Mouse (Mus musculus): ENCODE data around the gene Gm44579. TPM values are rescaled to one million over a fixed set of nuclear protein-coding genes. Genes with fewer than 3 reads are reported as not detected.
A peak's percentile ranks its signal among the peaks of the same experiment; 100 is the strongest.

Gene Gm44579
- not detected for total RNA-seq (2021)
- long read RNA-seq, experiment 1: 0 reads
- long read RNA-seq, experiment 2: 0 reads

DNA sequence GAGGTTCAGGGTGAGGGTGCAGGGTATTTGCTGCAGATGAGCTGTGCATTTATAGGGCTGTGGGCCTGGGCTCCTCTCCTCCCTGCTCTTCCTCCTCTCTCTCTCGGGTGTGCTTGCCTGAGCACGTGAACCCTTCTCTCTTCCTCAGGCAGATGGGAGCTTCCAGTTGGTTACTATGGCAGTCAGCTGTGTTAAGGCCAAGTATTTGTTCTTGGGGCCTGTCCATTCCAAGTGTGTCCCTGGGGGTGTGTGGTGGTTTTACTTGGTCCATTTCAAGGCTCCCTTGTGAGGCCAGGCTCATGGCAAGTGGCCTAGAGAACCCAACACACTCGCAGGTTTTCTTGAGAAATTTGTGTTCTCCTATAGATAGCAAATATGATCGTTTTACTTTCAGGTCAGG is at the start of gene Gm44579, which contains the start of gene Olfr287:
Gene Gm44579 (minus strand): TSS at position 101 of the 400 bp plus-strand sequence.
Gene Olfr287 (minus strand): TSS at position 180 of the 400 bp plus-strand sequence.
- DNase-seq: no peak
- intact Hi-C loops (cut with DNase I): no loop called here
- Histone ChIP-seq H3K4me3 (no peak within 1 kb of the TSS), H3K27ac (no peak within 1 kb of the TSS)
- no peak for TF ChIP-seq CTCF (IDR thresholded peaks at IDR 0.05)

DNA sequence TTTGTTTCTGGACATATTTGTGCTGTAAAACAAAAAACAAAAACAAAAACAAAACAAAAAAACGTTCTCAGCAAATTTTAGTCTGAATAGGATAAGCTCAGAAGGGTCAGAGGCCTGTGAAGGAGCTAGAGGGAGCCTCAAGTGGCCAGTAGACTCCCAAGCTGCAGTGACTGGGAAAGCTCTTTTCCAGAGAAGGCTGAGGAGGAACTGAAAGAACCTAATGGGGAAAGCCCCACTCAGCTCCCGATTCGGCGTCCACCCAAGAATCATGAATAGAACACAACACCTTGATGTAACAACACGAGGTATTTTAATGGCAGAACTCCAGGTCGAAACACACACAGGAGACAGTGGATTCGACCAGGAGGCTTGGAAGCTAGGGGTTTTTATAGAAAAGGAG is 37.0 kb upstream of the Gm44579 start:
- H3K4me3 ChIP-seq: no peak overlapping the region
- no peak for TF ChIP-seq CTCF (IDR thresholded peaks at IDR 0.05)
- H3K27ac ChIP-seq: no peak overlapping the region
- no peak for DNase-seq
- intact Hi-C loops (cut with DNase I): no loop called here

DNA sequence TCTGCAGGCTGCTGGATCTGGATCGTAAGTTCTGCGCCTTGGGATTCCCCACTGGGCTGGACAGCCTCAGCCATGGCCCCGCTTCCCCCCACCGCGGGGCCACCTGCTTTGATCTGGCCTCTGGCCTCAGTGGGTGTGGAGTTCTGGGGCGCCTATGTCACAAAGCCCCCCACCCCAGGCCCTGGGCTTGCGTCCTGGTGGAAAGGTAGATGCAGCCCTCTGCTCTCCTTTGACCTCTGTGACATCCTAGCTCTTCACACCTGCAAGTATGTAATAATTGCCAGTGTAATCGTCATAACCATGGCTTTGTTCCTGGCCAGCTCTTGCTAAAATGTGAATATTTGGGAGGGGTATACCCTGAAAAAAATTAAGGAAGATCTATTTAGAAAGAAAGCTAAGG is 36.4 kb upstream of the Gm44579 start, which contains the start of gene H1fnt:
Gene H1fnt (minus strand): TSS at position 101 of the 400 bp plus-strand sequence.
- intact Hi-C loops (cut with DNase I): no loop called here
- no peak for DNase-seq
- no peak for TF ChIP-seq CTCF (IDR thresholded peaks at IDR 0.05)

DNA sequence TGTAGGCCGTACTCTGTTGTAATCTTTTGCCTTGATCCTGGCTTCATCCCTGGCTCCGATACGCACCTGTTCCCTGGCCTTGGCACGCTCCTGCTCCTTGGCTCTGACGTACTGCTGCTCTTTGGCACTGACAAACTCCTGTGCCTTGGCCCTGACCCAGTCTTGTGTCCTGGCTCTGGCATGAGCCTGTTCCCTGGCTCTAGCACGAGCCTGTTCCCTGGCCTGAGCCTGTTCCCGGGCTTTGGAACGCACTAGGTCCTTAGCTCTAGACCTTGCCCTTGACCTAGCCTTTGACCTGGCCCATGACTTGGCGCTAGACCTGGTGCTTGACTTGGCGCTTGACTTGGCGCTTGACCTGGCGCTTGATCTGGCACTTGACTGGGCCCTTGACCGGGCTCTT is 35.5 kb upstream of the Gm44579 start:
- H3K4me3 ChIP-seq: no peak overlapping the region
- H3K27ac ChIP-seq: no peak overlapping the region
- TF ChIP-seq CTCF (IDR thresholded peaks at IDR 0.05): no peak
- peak; percentile 61 for DNase-seq
- intact Hi-C loops (cut with DNase I): no loop called here

More for the DNA sequence above, 36.4 kb upstream of the Gm44579 start, which contains the start of gene H1fnt:
- no peak within 1 kb of the TSS for H3K4me3 ChIP-seq
- H3K27ac ChIP-seq: no peak within 1 kb of the TSS

DNA sequence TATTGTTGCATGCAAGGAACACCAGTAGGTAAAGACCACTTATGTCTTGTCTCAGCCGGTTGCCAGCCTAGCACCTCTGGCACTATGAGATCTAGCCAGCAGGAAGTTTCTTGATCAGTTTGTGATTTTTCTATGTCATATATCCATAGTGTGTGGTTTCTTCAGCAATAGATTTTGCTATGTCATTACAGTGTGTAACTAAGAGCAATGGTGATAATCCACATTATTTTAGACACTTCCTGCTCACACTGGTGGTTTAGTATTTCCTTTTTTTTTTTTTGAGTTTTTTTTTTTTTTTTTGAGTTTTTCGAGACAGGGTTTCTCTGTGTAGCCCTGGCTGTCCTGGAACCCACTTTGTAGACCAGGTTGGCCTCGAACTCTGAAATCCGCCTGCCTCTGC is 14.7 kb upstream of the Gm44579 start:
- no peak for DNase-seq
- TF ChIP-seq CTCF (IDR thresholded peaks at IDR 0.05): no peak
- intact Hi-C loops (cut with DNase I): no loop called here
- Histone ChIP-seq H3K4me3 (no peak overlapping the region), H3K27ac (no peak overlapping the region)

DNA sequence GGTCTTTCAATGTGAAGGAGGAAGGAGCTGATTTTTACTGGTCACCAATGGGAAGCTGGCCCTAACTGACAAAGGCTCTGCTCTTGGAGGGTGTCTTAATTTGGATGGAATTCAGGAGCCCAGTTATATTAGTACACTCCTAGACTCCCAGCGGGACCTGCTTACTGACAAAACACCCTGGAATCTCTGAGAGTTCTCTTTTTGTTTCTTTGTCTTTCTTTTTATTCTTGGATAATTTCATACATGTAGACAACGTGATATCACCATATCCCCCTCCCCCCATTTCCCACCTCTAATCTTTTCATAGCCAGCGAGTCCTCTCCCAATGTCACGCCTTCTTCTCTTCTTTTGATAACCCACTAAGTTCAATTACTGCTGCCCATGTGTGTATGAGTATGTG is 13.6 kb upstream of the Gm44579 start, which contains the start of gene Olfr286:
Gene Olfr286 (minus strand): TSS at position 101 of the 400 bp plus-strand sequence.
- DNase-seq: no peak
- H3K27ac ChIP-seq: no peak within 1 kb of the TSS
- intact Hi-C loops (cut with DNase I): no loop called here
- no peak within 1 kb of the TSS for H3K4me3 ChIP-seq
- TF ChIP-seq CTCF (IDR thresholded peaks at IDR 0.05): no peak

DNA sequence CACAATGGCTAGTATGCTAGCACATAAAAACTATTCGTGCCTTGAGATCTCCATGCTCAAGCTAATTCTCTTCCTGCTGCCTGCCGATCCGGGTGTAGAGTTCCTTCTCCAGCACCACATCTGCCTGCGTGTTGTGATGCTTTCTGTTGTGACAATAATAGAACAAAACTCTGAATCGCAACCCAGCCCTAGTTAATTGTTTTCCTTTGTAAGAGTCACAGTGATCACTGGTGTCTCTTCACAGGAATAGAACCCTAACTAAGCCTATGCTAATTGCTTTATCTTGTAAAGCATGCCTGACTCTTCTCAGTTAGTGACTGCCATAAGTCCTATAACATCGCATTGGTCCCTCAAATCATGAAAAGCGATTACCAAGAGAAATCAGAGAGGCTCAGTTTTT is 5.3 kb upstream of the Gm44579 start:
- intact Hi-C loops (cut with DNase I): no loop called here
- H3K4me3 ChIP-seq: no peak overlapping the region
- no peak for TF ChIP-seq CTCF (IDR thresholded peaks at IDR 0.05)
- DNase-seq: no peak
- H3K27ac ChIP-seq: no peak overlapping the region

DNA sequence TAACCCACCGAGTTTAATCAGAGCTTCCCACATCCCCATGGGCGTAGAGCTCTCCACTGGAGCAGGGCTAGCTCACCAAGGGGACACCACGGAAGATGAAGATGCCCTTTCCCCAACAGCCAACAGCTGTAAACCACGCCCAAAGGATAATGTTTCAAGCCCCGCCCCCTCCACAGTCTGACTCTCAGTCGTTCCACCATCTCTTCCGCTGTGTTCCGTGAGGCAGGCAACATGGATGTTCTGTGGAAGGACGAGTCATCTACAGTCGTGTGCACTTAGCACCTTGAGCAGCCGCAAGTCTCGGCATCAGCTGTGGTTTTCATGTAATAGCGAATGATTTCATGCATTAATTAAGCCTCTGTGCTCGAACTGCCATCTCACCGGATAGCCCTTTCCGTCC is 4.8 kb upstream of the Gm44579 start:
- intact Hi-C loops (cut with DNase I): no loop called here

DNA sequence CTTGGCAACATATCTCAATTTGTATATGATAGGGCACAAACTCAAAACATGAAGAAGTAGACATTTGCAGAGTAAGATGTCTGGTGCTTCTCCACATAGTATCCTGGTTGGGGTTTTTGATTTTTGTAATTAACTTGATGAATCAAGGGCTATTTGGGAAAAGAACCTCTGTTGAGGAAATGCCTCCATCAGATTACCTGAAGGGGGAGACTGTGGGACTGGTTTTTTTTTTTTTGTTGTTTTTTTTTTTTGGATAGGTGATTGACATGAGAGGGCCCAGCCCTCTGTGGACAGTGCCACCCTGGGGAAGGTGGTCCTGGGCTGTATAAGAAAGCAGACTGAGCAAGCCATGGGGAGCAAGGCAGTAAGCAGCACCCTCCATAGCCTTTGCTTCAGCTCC is 1.6 kb upstream of the Gm44579 start:
- TF ChIP-seq CTCF (IDR thresholded peaks at IDR 0.05): no peak
- H3K4me3 ChIP-seq: no peak overlapping the region
- no peak overlapping the region for H3K27ac ChIP-seq
- no peak for DNase-seq
- intact Hi-C loops (cut with DNase I): no loop called here

More for the DNA sequence above, 4.8 kb upstream of the Gm44579 start:
- Histone ChIP-seq H3K4me3 (no peak overlapping the region), H3K27ac (no peak overlapping the region)
- TF ChIP-seq CTCF (IDR thresholded peaks at IDR 0.05): no peak
- DNase-seq: no peak

DNA sequence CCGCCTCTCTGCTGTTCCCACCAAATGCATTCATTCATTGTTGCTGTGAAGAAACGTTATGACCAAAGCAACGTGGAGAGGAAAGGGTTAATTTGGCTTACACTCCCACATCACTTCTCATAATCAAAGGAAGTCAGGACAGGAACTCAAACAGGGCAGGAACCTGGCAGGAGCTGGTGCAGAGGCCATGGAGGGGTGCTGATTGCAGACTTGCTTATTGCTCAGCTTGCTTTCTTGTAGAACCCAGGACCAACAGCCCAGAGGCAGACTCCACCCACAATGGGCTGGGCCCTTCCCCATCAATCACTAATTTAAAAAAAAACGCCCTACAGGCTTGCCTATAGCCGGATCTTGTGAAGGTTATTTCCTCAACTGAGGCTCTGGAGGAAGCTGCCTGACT is 6.6 kb downstream of the Gm44579 start:
- no peak for TF ChIP-seq CTCF (IDR thresholded peaks at IDR 0.05)
- no peak overlapping the region for H3K27ac ChIP-seq
- no peak overlapping the region for H3K4me3 ChIP-seq
- intact Hi-C loops (cut with DNase I): no loop called here
- no peak for DNase-seq

DNA sequence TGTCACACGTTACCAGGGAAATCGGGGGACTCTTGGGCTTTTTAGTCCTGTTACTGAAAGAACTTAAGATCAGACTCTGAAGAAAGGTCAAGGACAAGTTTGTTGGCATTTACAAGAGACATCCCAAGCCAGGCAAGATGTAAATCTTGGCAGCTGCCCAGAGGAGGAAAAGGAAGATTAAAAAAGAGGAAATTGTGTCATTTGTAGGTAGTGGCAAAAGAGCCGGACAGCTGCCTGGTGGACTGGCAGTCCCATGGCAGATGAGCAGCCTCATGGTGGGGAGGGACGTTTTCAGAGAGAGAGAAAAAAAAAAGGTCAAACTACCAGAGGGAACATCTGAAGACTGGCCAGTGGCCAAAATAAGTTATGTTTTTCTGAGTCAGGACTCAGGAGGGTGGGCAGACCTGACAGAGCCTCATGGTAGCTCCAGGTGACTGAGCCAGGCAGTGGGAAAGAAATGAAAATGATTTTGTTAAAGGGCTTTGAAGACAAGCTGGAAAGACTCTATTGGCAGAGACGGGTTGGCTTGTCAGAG is 7.4 kb downstream of the Gm44579 start:
- no peak overlapping the region for H3K4me3 ChIP-seq
- DNase-seq: no peak
- TF ChIP-seq CTCF (IDR thresholded peaks at IDR 0.05): no peak
- intact Hi-C loops (cut with DNase I): no loop called here
- no peak overlapping the region for H3K27ac ChIP-seq

DNA sequence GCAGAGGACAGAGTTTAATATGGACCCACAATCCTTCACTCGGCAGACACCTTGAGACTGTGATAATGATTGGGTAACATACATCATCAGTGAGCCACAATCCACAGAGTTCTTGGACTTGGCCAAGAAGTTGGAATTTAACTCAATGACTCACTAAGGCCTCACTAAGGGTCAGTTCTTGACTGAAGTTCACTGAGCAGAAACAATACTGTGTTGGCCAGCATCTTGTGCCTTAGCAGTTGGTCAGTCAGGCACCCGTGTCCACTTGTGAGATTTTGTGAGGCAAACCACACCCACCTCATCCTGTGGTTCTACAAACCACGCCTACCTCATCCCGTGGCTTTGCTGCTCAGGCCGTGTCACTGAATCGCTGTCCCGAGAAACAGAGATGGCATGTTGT is 11.1 kb downstream of the Gm44579 start:
- intact Hi-C loops (cut with DNase I): no loop called here
- no peak overlapping the region for H3K4me3 ChIP-seq
- no peak overlapping the region for H3K27ac ChIP-seq
- TF ChIP-seq CTCF (IDR thresholded peaks at IDR 0.05): no peak
- DNase-seq: no peak

DNA sequence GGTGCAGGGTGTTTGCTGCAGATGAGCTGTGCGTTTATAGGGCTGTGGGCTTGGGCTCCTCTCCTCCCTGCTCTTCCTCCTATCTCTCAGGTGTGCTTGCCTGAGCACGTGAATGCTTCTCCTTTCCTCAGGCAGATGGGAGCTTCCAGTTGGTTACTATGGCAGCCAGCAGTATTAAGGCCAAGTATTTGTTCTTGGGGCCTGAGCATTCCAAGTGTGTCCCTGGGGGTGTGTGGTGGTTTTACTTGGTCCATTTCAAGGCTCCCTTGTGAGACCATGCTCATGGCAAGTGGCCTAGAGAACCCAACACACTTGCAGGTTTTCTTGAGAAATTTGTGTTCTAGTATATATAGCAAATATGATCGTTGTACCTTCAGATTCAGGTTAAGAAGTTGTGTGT is 25.3 kb downstream of the Gm44579 start, which contains the start of gene Olfr288:
Gene Olfr288 (minus strand): TSS at position 101 of the 400 bp plus-strand sequence.
- intact Hi-C loops (cut with DNase I): no loop called here
- Histone ChIP-seq H3K27ac (no peak within 1 kb of the TSS), H3K4me3 (no peak within 1 kb of the TSS)
- no peak for TF ChIP-seq CTCF (IDR thresholded peaks at IDR 0.05)
- no peak for DNase-seq

DNA sequence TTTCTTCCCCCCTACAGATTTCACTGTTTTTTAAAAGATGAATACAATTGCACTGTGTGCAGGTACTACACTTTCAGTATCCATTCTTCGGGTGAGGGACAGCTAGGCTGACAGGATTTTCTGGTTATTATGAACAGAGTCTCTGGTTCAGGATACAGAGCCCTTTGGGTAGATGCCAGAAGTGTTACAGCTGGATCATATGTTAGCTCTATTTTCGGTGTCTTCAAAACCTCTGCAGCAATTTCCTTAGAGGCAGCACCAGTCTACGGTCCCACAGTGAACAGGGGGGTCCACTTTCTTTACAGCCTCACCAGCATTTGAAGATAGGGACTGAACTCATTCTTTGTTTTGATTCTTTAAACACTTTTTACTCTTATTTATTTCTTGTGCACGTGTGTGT is 36.3 kb downstream of the Gm44579 start:
- H3K4me3 ChIP-seq: no peak overlapping the region
- H3K27ac ChIP-seq: peak overlapping the region; percentile 12; the same call in 1 of the 2 replicates
- no peak for DNase-seq
- intact Hi-C loops (cut with DNase I): loop anchor here (10.0 kb wide), 1 partner anchor 290 kb away; no protein-coding TSS in a partner anchor
- TF ChIP-seq CTCF (IDR thresholded peaks at IDR 0.05): no peak
